Mouse (Mus musculus): ENCODE measurements around the gene Gm21985. TPM values are rescaled to one million over a fixed set of nuclear protein-coding genes. Genes with fewer than 3 reads are reported as not detected.

Gene Gm21985
- not detected in 2 replicates for polyA plus RNA-seq (2015; fragmentation: Nextera tagmentation; extraction: Ambion mirVana)

- Histone ChIP-seq H3K27me3 (ENCODE audit: control insufficient read depth, insufficient read depth, low read length) (no peaks in the 10 kb centered on the region), H3K4me1 (ENCODE audit: control insufficient read depth, insufficient read depth, low read length) (peaks cover 25% of the 10 kb centered on the region)
Measured at GRCm38 (mm10) chr2:112266242-112266592, at the start of gene Gm21985. TSS of gene Gm21985 (plus strand) at chr2:112266314.

GRCm38 (mm10) chr2:112217614-112218013 lies 48.5 kb upstream of the Gm21985 start:
- no peak for ATAC-seq (replicated peaks; ENCODE audit: extremely low read depth, insufficient read depth, low FRiP score)
- H3K9ac ChIP-seq (ENCODE audit: low read length), result no peak overlapping the region
- WGBS, result 70% methylated on average over 6 of the region's 6 CpGs
- H3K9me3 ChIP-seq (replicated peaks; ENCODE audit: control insufficient read depth, low read length), result no peaks in the 10 kb centered on the region
- H3K36me3 ChIP-seq (ENCODE audit: control insufficient read depth, insufficient read depth), result no peaks in the 10 kb centered on the region
- no peak overlapping the region for H3K27ac ChIP-seq (ENCODE audit: low read length)
- no peak overlapping the region for H3K4me2 ChIP-seq (ENCODE audit: low read depth, low read length)
- no peak overlapping the region for H3K4me3 ChIP-seq (ENCODE audit: low read length)
- no peaks in the 10 kb centered on the region for H3K4me1 ChIP-seq (ENCODE audit: control insufficient read depth, insufficient read depth, low read length)
- no peaks in the 10 kb centered on the region for H3K27me3 ChIP-seq (ENCODE audit: control insufficient read depth, insufficient read depth, low read length)

More at GRCm38 (mm10) chr2:112266242-112266592, at the start of gene Gm21985:
- Histone ChIP-seq H3K4me2 (ENCODE audit: low read depth, low read length) (peak within 1 kb of the TSS; percentile 72), H3K9ac (ENCODE audit: low read length) (peak within 1 kb of the TSS; percentile 91), H3K9me3 (replicated peaks; ENCODE audit: control insufficient read depth, low read length) (no peaks in the 10 kb centered on the region), H3K4me3 (ENCODE audit: low read length) (peak within 1 kb of the TSS; percentile 84), H3K27ac (ENCODE audit: low read length) (peak within 1 kb of the TSS; percentile 98), H3K36me3 (ENCODE audit: control insufficient read depth, insufficient read depth) (no peaks in the 10 kb centered on the region)
- under 1% methylated on average over 11 of the region's 11 CpGs for WGBS
- peak; percentile 26 for ATAC-seq (replicated peaks; ENCODE audit: extremely low read depth, insufficient read depth, low FRiP score)

- Histone ChIP-seq H3K9ac (ENCODE audit: low read length) (no peak overlapping the region), H3K36me3 (ENCODE audit: control insufficient read depth, insufficient read depth) (no peaks in the 10 kb centered on the region), H3K27me3 (ENCODE audit: control insufficient read depth, insufficient read depth, low read length) (no peaks in the 10 kb centered on the region), H3K4me1 (ENCODE audit: control insufficient read depth, insufficient read depth, low read length) (no peaks in the 10 kb centered on the region), H3K9me3 (replicated peaks; ENCODE audit: control insufficient read depth, low read length) (no peaks in the 10 kb centered on the region), H3K27ac (ENCODE audit: low read length) (no peak overlapping the region), H3K4me3 (ENCODE audit: low read length) (no peak overlapping the region), H3K4me2 (ENCODE audit: low read depth, low read length) (no peak overlapping the region)
- 77% methylated on average over 5 of the region's 5 CpGs for WGBS
- no peak for ATAC-seq (replicated peaks; ENCODE audit: extremely low read depth, insufficient read depth, low FRiP score)
Measured at GRCm38 (mm10) chr2:112220880-112221279, 45.2 kb upstream of the Gm21985 start.

- H3K4me1 ChIP-seq (ENCODE audit: control insufficient read depth, insufficient read depth, low read length), result no peaks in the 10 kb centered on the region
- H3K4me2 ChIP-seq (ENCODE audit: low read depth, low read length), result no peak overlapping the region
- H3K9me3 ChIP-seq (replicated peaks; ENCODE audit: control insufficient read depth, low read length), result no peaks in the 10 kb centered on the region
- no peak for ATAC-seq (replicated peaks; ENCODE audit: extremely low read depth, insufficient read depth, low FRiP score)
- no peak overlapping the region for H3K4me3 ChIP-seq (ENCODE audit: low read length)
- H3K27ac ChIP-seq (ENCODE audit: low read length), result no peak overlapping the region
- H3K9ac ChIP-seq (ENCODE audit: low read length), result no peak overlapping the region
- WGBS, result 48% methylated on average over 5 of the region's 5 CpGs
- no peaks in the 10 kb centered on the region for H3K27me3 ChIP-seq (ENCODE audit: control insufficient read depth, insufficient read depth, low read length)
- no peaks in the 10 kb centered on the region for H3K36me3 ChIP-seq (ENCODE audit: control insufficient read depth, insufficient read depth)
Measured at GRCm38 (mm10) chr2:112222607-112223006, 43.5 kb upstream of the Gm21985 start.

GRCm38 (mm10) chr2:112224356-112224755 lies 41.8 kb upstream of the Gm21985 start:
- H3K36me3 ChIP-seq (ENCODE audit: control insufficient read depth, insufficient read depth), result no peaks in the 10 kb centered on the region
- ATAC-seq (replicated peaks; ENCODE audit: extremely low read depth, insufficient read depth, low FRiP score), result no peak
- WGBS, result 61% methylated on average over 4 of the region's 4 CpGs

GRCm38 (mm10) chr2:112232623-112233022 lies 33.5 kb upstream of the Gm21985 start:
- H3K4me2 ChIP-seq (ENCODE audit: low read depth, low read length), result no peak overlapping the region
- H3K9me3 ChIP-seq (replicated peaks; ENCODE audit: control insufficient read depth, low read length), result no peaks in the 10 kb centered on the region
- 63% methylated on average over 1 of the region's 1 CpGs for WGBS
- no peaks in the 10 kb centered on the region for H3K4me1 ChIP-seq (ENCODE audit: control insufficient read depth, insufficient read depth, low read length)
- H3K27ac ChIP-seq (ENCODE audit: low read length), result no peak overlapping the region
- ATAC-seq (replicated peaks; ENCODE audit: extremely low read depth, insufficient read depth, low FRiP score), result no peak
- no peak overlapping the region for H3K4me3 ChIP-seq (ENCODE audit: low read length)
- no peaks in the 10 kb centered on the region for H3K27me3 ChIP-seq (ENCODE audit: control insufficient read depth, insufficient read depth, low read length)
- no peak overlapping the region for H3K9ac ChIP-seq (ENCODE audit: low read length)
- H3K36me3 ChIP-seq (ENCODE audit: control insufficient read depth, insufficient read depth), result no peaks in the 10 kb centered on the region

More at GRCm38 (mm10) chr2:112224356-112224755, 41.8 kb upstream of the Gm21985 start:
- no peak overlapping the region for H3K27ac ChIP-seq (ENCODE audit: low read length)
- H3K27me3 ChIP-seq (ENCODE audit: control insufficient read depth, insufficient read depth, low read length), result no peaks in the 10 kb centered on the region
- no peaks in the 10 kb centered on the region for H3K9me3 ChIP-seq (replicated peaks; ENCODE audit: control insufficient read depth, low read length)
- H3K9ac ChIP-seq (ENCODE audit: low read length), result no peak overlapping the region
- no peaks in the 10 kb centered on the region for H3K4me1 ChIP-seq (ENCODE audit: control insufficient read depth, insufficient read depth, low read length)
- no peak overlapping the region for H3K4me3 ChIP-seq (ENCODE audit: low read length)
- no peak overlapping the region for H3K4me2 ChIP-seq (ENCODE audit: low read depth, low read length)

- Histone ChIP-seq H3K9me3 (replicated peaks; ENCODE audit: control insufficient read depth, low read length) (no peaks in the 10 kb centered on the region), H3K4me3 (ENCODE audit: low read length) (no peak overlapping the region), H3K9ac (ENCODE audit: low read length) (no peak overlapping the region), H3K4me1 (ENCODE audit: control insufficient read depth, insufficient read depth, low read length) (peaks cover 15% of the 10 kb centered on the region), H3K27me3 (ENCODE audit: control insufficient read depth, insufficient read depth, low read length) (no peaks in the 10 kb centered on the region), H3K27ac (ENCODE audit: low read length) (no peak overlapping the region), H3K4me2 (ENCODE audit: low read depth, low read length) (no peak overlapping the region), H3K36me3 (ENCODE audit: control insufficient read depth, insufficient read depth) (no peaks in the 10 kb centered on the region)
- ATAC-seq (replicated peaks; ENCODE audit: extremely low read depth, insufficient read depth, low FRiP score), result no peak
- 80% methylated on average over 2 of the region's 2 CpGs for WGBS
Measured at GRCm38 (mm10) chr2:112236620-112237019, 29.5 kb upstream of the Gm21985 start.

- no peak overlapping the region for H3K4me3 ChIP-seq (ENCODE audit: low read length)
- no peak for ATAC-seq (replicated peaks; ENCODE audit: extremely low read depth, insufficient read depth, low FRiP score)
- no peaks in the 10 kb centered on the region for H3K36me3 ChIP-seq (ENCODE audit: control insufficient read depth, insufficient read depth)
- no peak overlapping the region; the same call in 1 of the 2 replicates for H3K4me2 ChIP-seq (ENCODE audit: low read depth, low read length)
- no peak overlapping the region for H3K9ac ChIP-seq (ENCODE audit: low read length)
- no peak overlapping the region for H3K27ac ChIP-seq (ENCODE audit: low read length)
- no peaks in the 10 kb centered on the region for H3K27me3 ChIP-seq (ENCODE audit: control insufficient read depth, insufficient read depth, low read length)
- WGBS, result 8% methylated on average over 4 of the region's 4 CpGs
- H3K9me3 ChIP-seq (replicated peaks; ENCODE audit: control insufficient read depth, low read length), result no peaks in the 10 kb centered on the region
- peaks cover 15% of the 10 kb centered on the region for H3K4me1 ChIP-seq (ENCODE audit: control insufficient read depth, insufficient read depth, low read length)
Measured at GRCm38 (mm10) chr2:112238006-112238405, 28.1 kb upstream of the Gm21985 start.

- peaks cover 15% of the 10 kb centered on the region for H3K4me1 ChIP-seq (ENCODE audit: control insufficient read depth, insufficient read depth, low read length)
- H3K27ac ChIP-seq (ENCODE audit: low read length), result peak within 1 kb of the TSS; percentile 84
- H3K36me3 ChIP-seq (ENCODE audit: control insufficient read depth, insufficient read depth), result no peaks in the 10 kb centered on the region
- peak within 1 kb of the TSS; percentile 85 for H3K4me3 ChIP-seq (ENCODE audit: low read length)
- no peaks in the 10 kb centered on the region for H3K9me3 ChIP-seq (replicated peaks; ENCODE audit: control insufficient read depth, low read length)
- H3K27me3 ChIP-seq (ENCODE audit: control insufficient read depth, insufficient read depth, low read length), result no peaks in the 10 kb centered on the region
- under 1% methylated on average over 92 of the region's 94 CpGs for WGBS
- ATAC-seq (replicated peaks; ENCODE audit: extremely low read depth, insufficient read depth, low FRiP score), result peak; percentile 89
- peak within 1 kb of the TSS; percentile 85 for H3K9ac ChIP-seq (ENCODE audit: low read length)
- peak within 1 kb of the TSS; percentile 99 for H3K4me2 ChIP-seq (ENCODE audit: low read depth, low read length)
Measured at GRCm38 (mm10) chr2:112239212-112239934, 26.7 kb upstream of the Gm21985 start, which contains the start of gene Lpcat4. TSS of gene Lpcat4 (plus strand) at chr2:112239468.
